8 mouse cellular contexts compared by ENCODE assay signal in the genomic region with DNA sequence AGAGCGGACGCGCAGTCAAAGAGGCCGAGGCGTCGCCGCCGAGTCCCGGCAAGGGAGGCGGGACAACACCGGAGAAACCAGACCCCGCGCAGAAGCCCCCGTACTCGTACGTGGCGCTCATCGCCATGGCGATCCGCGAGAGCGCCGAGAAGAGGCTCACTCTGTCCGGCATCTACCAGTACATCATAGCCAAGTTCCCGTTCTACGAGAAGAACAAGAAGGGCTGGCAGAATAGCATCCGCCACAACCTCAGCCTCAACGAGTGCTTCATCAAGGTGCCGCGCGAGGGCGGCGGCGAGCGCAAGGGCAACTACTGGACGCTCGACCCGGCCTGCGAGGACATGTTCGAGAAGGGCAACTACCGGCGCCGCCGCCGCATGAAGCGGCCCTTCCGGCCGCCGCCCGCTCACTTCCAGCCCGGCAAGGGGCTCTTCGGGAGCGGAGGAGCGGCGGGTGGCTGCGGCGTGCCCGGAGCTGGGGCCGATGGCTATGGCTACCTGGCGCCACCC. TPM values are rescaled to one million over a fixed set of nuclear protein-coding genes. Genes with fewer than 3 reads are reported as not detected.
DNase-seq lines count a peak whose midpoint lies in the region; ATAC-seq and TF ChIP-seq lines count a peak whose summit lies in the region.

No protein-coding gene starts in this region.

- peak; percentile 41 for DNase-seq in lung, embryonic 14.5 days
- no peak for DNase-seq in lung, adult 18-20 months
- DNase-seq in induced T-regulatory cell, adult 2 months (ENCODE audit: low read depth) = peak; percentile 39
- no peak for DNase-seq in stomach, postnatal 0 days (ENCODE audit: low spot score)
- DNase-seq in layer of hippocampus, postnatal 36 days = no peak
- no peak for DNase-seq in thymus, postnatal 25 days

- peaks cover 98% of the 10 kb centered on the region for H3K27me3 ChIP-seq in lung, embryonic 14.5 days (ENCODE audit: insufficient read depth, low read length)
- peaks cover 83% of the 10 kb centered on the region for H3K27me3 ChIP-seq in embryonic facial prominence, embryonic 12.5 days
- H3K27me3 ChIP-seq in liver, embryonic 15.5 days = peaks cover 100% of the 10 kb centered on the region
- H3K27me3 ChIP-seq in stomach, postnatal 0 days (ENCODE audit: control insufficient read depth, insufficient read depth, low read length) = peaks cover 37% of the 10 kb centered on the region

- peaks cover 6% of the 10 kb centered on the region; the same call in 1 of the 2 replicates for H3K4me1 ChIP-seq in lung, embryonic 14.5 days (ENCODE audit: insufficient read depth)
- peaks cover 27% of the 10 kb centered on the region for H3K4me1 ChIP-seq in embryonic facial prominence, embryonic 12.5 days
- peaks cover 25% of the 10 kb centered on the region for H3K4me1 ChIP-seq in liver, embryonic 15.5 days (replicated peaks)
- H3K4me1 ChIP-seq in stomach, postnatal 0 days (replicated peaks; ENCODE audit: control insufficient read depth, insufficient read depth) = peaks cover 7% of the 10 kb centered on the region

- peak; percentile 27 for TF ChIP-seq CTCF in lung, embryonic 14.5 days (IDR thresholded peaks at IDR 0.05; ENCODE audit: low read depth)
- peak; percentile 42 for TF ChIP-seq CTCF in stomach, postnatal 0 days (IDR thresholded peaks at IDR 0.05; ENCODE audit: low read depth)

- H3K4me3 ChIP-seq in lung, embryonic 14.5 days (ENCODE audit: low read depth, low read length) = peak overlapping the region; percentile 43
- peak overlapping the region; percentile 50 for H3K4me3 ChIP-seq in embryonic facial prominence, embryonic 12.5 days
- peak overlapping the region; percentile 32 for H3K4me3 ChIP-seq in liver, embryonic 15.5 days (replicated peaks)
- peak overlapping the region; percentile 37 for H3K4me3 ChIP-seq in stomach, postnatal 0 days (ENCODE audit: low read depth, low read length)

- H3K9ac ChIP-seq in lung, embryonic 14.5 days = no peak overlapping the region; the same call in 1 of the 2 replicates
- peak overlapping the region; percentile 69 for H3K9ac ChIP-seq in embryonic facial prominence, embryonic 12.5 days
- no peak overlapping the region for H3K9ac ChIP-seq in liver, embryonic 15.5 days
- no peak overlapping the region for H3K9ac ChIP-seq in stomach, postnatal 0 days (ENCODE audit: low read length)

- WGBS in lung, embryonic 14.5 days = under 1% methylated on average over 60 of the region's 60 CpGs
- WGBS in embryonic facial prominence, embryonic 12.5 days = under 1% methylated on average over 58 of the region's 60 CpGs
- whole genome bisulfite sequencing in liver, embryonic 15.5 days (ENCODE audit: insufficient replicate concordance) = 1% methylated on average over 60 of the region's 60 CpGs
- WGBS in stomach, postnatal 0 days = under 1% methylated on average over 59 of the region's 60 CpGs

- H3K36me3 ChIP-seq in lung, embryonic 14.5 days (ENCODE audit: insufficient read depth) = no peaks in the 10 kb centered on the region
- no peaks in the 10 kb centered on the region for H3K36me3 ChIP-seq in embryonic facial prominence, embryonic 12.5 days
- H3K36me3 ChIP-seq in liver, embryonic 15.5 days (replicated peaks) = no peaks in the 10 kb centered on the region
- no peaks in the 10 kb centered on the region for H3K36me3 ChIP-seq in stomach, postnatal 0 days (ENCODE audit: control insufficient read depth, insufficient read depth, low read length)

- H3K27ac ChIP-seq in lung, embryonic 14.5 days (ENCODE audit: low read depth) = no peak overlapping the region
- H3K27ac ChIP-seq in embryonic facial prominence, embryonic 12.5 days = peak overlapping the region; percentile 84
- H3K27ac ChIP-seq in liver, embryonic 15.5 days (replicated peaks) = no peak overlapping the region
- no peak overlapping the region for H3K27ac ChIP-seq in stomach, postnatal 0 days (replicated peaks)

- peak; percentile 23 for ATAC-seq in lung, embryonic 14.5 days (ENCODE audit: insufficient read depth)
- no peak for ATAC-seq in embryonic facial prominence, embryonic 12.5 days (ENCODE audit: insufficient number of reproducible peaks, insufficient read depth, low FRiP score, low TSS enrichment)
- ATAC-seq in liver, embryonic 15.5 days (ENCODE audit: insufficient read depth) = no peak
- no peak for ATAC-seq in stomach, postnatal 0 days (ENCODE audit: low FRiP score, low TSS enrichment)

- no peaks in the 10 kb centered on the region for H3K9me3 ChIP-seq in lung, embryonic 14.5 days (ENCODE audit: low read depth, low read length)
- no peaks in the 10 kb centered on the region for H3K9me3 ChIP-seq in embryonic facial prominence, embryonic 12.5 days
- no peaks in the 10 kb centered on the region for H3K9me3 ChIP-seq in liver, embryonic 15.5 days (replicated peaks)
- no peaks in the 10 kb centered on the region for H3K9me3 ChIP-seq in stomach, postnatal 0 days (ENCODE audit: control insufficient read depth, low read length)

- peak overlapping the region; percentile 78 for H3K4me2 ChIP-seq in lung, embryonic 14.5 days
- peak overlapping the region; percentile 85 for H3K4me2 ChIP-seq in embryonic facial prominence, embryonic 12.5 days (replicated peaks)
- peak overlapping the region; percentile 49 for H3K4me2 ChIP-seq in liver, embryonic 15.5 days
- peak overlapping the region; percentile 60 for H3K4me2 ChIP-seq in stomach, postnatal 0 days (replicated peaks; ENCODE audit: low read depth)

- no peak for TF ChIP-seq EP300 in stomach, postnatal 0 days (optimal IDR thresholded peaks at IDR 0.05)

RNA-seq across cellular contexts. Expression of gene Foxl2, which starts 0.7 kb away (rescaled TPM):
- polyA plus RNA-seq in lung, embryonic 14.5 days (2014; fragmentation: Nextera tagmentation; extraction: Ambion mirVana) = 0.07 TPM in 1 of 2 replicates, not detected in the other
- 11.0 and 14.3 TPM in 2 replicates for polyA plus RNA-seq in embryonic facial prominence, embryonic 12.5 days (2016; fragmentation: Nextera tagmentation; extraction: Ambion mirVana)
- polyA plus RNA-seq in liver, embryonic 15.5 days (2015; fragmentation: Nextera tagmentation; extraction: Ambion mirVana) = not detected in 2 replicates
- 0.02 TPM in 1 of 2 replicates, not detected in the other for polyA plus RNA-seq in stomach, postnatal 0 days (2015; fragmentation: Nextera tagmentation; extraction: Ambion mirVana)
- total RNA-seq in layer of hippocampus, postnatal 36 days (2021) = under 1 TPM; 0.57 to 0.96 TPM

RNA-seq across cellular contexts. Expression of gene Faim, which starts 30.4 kb away (rescaled TPM):
- 45.1 and 47.7 TPM in 2 replicates for polyA plus RNA-seq in lung, embryonic 14.5 days (2014; fragmentation: Nextera tagmentation; extraction: Ambion mirVana)
- 55.2 and 56.3 TPM in 2 replicates for polyA plus RNA-seq in embryonic facial prominence, embryonic 12.5 days (2016; fragmentation: Nextera tagmentation; extraction: Ambion mirVana)
- 9.5 and 10.6 TPM in 2 replicates for polyA plus RNA-seq in liver, embryonic 15.5 days (2015; fragmentation: Nextera tagmentation; extraction: Ambion mirVana)
- 32.3 and 32.9 TPM in 2 replicates for polyA plus RNA-seq in stomach, postnatal 0 days (2015; fragmentation: Nextera tagmentation; extraction: Ambion mirVana)
- 10 to 100 TPM; 64.5 to 67.3 TPM for total RNA-seq in layer of hippocampus, postnatal 36 days (2021)

RNA-seq across cellular contexts. Expression of gene 7420426K07Rik, which starts 52.9 kb away (rescaled TPM):
- not detected in 2 replicates for polyA plus RNA-seq in lung, embryonic 14.5 days (2014; fragmentation: Nextera tagmentation; extraction: Ambion mirVana)
- polyA plus RNA-seq in embryonic facial prominence, embryonic 12.5 days (2016; fragmentation: Nextera tagmentation; extraction: Ambion mirVana) = not detected in 2 replicates
- not detected in 2 replicates for polyA plus RNA-seq in liver, embryonic 15.5 days (2015; fragmentation: Nextera tagmentation; extraction: Ambion mirVana)
- polyA plus RNA-seq in stomach, postnatal 0 days (2015; fragmentation: Nextera tagmentation; extraction: Ambion mirVana) = not detected in 2 replicates
- total RNA-seq in layer of hippocampus, postnatal 36 days (2021) = not detected

Comparison
In these comparisons a context has a peak if more than half of its experiments do, and no peak if none do; other contexts are left out.
1. DNase-seq: peak in lung, embryonic 14.5 days (single experiment) and induced T-regulatory cell, adult 2 months (single experiment); none in lung, adult 18-20 months (0 of 2), stomach, postnatal 0 days (single experiment), layer of hippocampus, postnatal 36 days (0 of 2) and thymus, postnatal 25 days (single experiment).
2. RNA of gene Foxl2, which starts 0.7 kb away (polyA plus RNA-seq): 11.0 to 14.3 TPM in embryonic facial prominence, embryonic 12.5 days; 0.07 TPM in lung, embryonic 14.5 days, not detected in liver, embryonic 15.5 days and 0.02 TPM in stomach, postnatal 0 days; every median in the first group is over 10 times any median in the second.
3. Peak in every context shown above with its lines, with median percentiles within 50 percentile points of each other: H3K4me2 ChIP-seq and H3K4me3 ChIP-seq.